Mouse (Mus musculus): Measurements from ENCODE around the gene Rin1.

DNA sequence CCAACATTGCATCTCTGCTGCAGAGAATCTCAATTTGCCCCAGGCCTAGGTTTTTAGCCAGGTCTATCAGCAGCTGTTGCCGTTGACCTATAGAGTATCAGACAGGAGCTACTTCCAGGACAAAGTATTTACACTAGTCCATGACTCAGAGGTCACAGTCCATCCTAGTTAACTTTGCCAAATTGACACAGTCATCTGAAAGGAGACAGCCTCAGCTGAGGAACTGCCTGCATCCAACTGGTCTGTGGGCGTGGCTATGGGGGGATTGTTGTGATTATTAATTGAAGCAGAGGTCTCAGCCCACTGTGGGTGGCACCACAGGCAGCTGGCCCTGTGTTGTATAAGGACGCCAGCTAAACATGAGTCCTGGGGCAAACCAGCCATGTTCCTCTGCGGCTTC, 45.4 kb upstream of the Rin1 start:
- TF ChIP-seq EP300 (IDR thresholded peaks at IDR 0.05; ENCODE audit: insufficient read depth, low read depth, low read length) (no peak), POLR2A (IDR thresholded peaks at IDR 0.05; ENCODE audit: insufficient read depth, low read depth, low read length) (no peak), CTCF (IDR thresholded peaks at IDR 0.05) (no peak)

Data from heart, adult 2 months (tissue).